8 mouse cellular contexts compared by ENCODE assay signal in the genomic region with DNA sequence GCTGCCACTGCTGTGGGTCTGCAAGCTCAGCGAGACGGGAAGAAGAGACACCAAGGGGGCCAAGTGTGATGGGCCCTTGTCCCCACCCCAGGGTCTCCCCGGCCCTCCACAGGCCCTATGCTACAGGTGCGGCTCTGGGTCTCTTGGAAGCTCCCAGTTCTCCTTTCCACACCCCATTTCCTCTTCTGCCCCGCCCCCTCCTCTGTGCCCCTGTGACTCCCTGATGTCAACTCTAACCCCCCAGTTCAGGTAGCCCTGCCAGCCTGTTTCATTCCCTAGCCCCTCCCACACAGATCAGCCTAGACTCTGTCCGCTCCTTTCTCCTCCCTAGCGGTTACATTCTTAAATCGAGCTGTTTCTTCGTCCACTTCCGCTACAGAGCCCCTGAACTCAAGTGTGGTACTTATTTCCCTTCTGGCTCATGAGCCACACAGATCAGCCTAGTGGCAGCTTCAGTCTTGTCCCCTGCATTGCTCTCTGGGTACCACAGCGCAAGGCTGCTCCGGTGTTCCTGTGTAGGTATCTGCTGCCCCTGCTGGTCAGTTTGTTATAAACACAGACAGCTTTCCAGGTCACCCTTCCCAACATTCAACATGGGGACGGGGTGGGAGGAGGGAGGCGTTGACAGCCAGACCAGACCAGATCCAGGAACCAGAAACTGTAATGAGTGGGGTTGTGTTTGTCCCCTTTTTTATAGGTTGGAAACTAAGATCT. TPM values are rescaled to one million over a fixed set of nuclear protein-coding genes. Genes with fewer than 3 reads are reported as not detected.
DNase-seq lines count a peak whose midpoint lies in the region; ATAC-seq lines count a peak whose summit lies in the region.

No protein-coding gene starts in this region.

- peak; percentile 36 for DNase-seq in 3134 (ENCODE audit: extremely low read depth, insufficient read length, low spot score)
- peak; percentile 69 for DNase-seq in adrenal gland, postnatal 25 days
- peak; percentile 81 to 85 for DNase-seq in heart, adult 9 months (ENCODE audit: low spot score in 2 of 2)
- DNase-seq in kidney, adult 8-10 months = peak; percentile 85 to 89
- peak; percentile 93 for DNase-seq in midbrain, embryonic 14.5 days
- DNase-seq in spleen, adult 18-20 months = peak; percentile 37 to 61

- H3K4me2 ChIP-seq in embryonic facial prominence, embryonic 12.5 days (replicated peaks) = peak overlapping the region; percentile 38
- H3K4me2 ChIP-seq in limb, embryonic 12.5 days = peak overlapping the region; percentile 45
- peak overlapping the region; percentile 27 for H3K4me2 ChIP-seq in midbrain, embryonic 14.5 days (ENCODE audit: low read length)

- no peaks in the 10 kb centered on the region for H3K9me3 ChIP-seq in embryonic facial prominence, embryonic 12.5 days
- H3K9me3 ChIP-seq in limb, embryonic 12.5 days = no peaks in the 10 kb centered on the region
- no peaks in the 10 kb centered on the region for H3K9me3 ChIP-seq in midbrain, embryonic 14.5 days (ENCODE audit: control insufficient read depth, low read length)

- H3K27me3 ChIP-seq in embryonic facial prominence, embryonic 12.5 days = 0 out of 2 replicates have a peak, but pooled peaks cover 4% of the 10 kb centered on the region
- peaks cover 18% of the 10 kb centered on the region for H3K27me3 ChIP-seq in limb, embryonic 12.5 days
- H3K27me3 ChIP-seq in midbrain, embryonic 14.5 days (ENCODE audit: control insufficient read depth, insufficient read depth, low read length) = no peaks in the 10 kb centered on the region

- no peaks in the 10 kb centered on the region for H3K36me3 ChIP-seq in embryonic facial prominence, embryonic 12.5 days
- no peaks in the 10 kb centered on the region for H3K36me3 ChIP-seq in limb, embryonic 12.5 days
- H3K36me3 ChIP-seq in midbrain, embryonic 14.5 days (ENCODE audit: control insufficient read depth, insufficient read depth, low read length) = no peaks in the 10 kb centered on the region

- WGBS in embryonic facial prominence, embryonic 12.5 days = 10% methylated on average over 14 of the region's 14 CpGs
- WGBS in limb, embryonic 12.5 days = 11% methylated on average over 14 of the region's 14 CpGs
- 16% methylated on average over 13 of the region's 14 CpGs for WGBS in midbrain, embryonic 14.5 days

- no peak overlapping the region for H3K27ac ChIP-seq in embryonic facial prominence, embryonic 12.5 days
- H3K27ac ChIP-seq in limb, embryonic 12.5 days = no peak overlapping the region
- H3K27ac ChIP-seq in midbrain, embryonic 14.5 days (replicated peaks; ENCODE audit: low read depth, low read length) = no peak overlapping the region

- no peak overlapping the region for H3K4me3 ChIP-seq in embryonic facial prominence, embryonic 12.5 days
- no peak overlapping the region for H3K4me3 ChIP-seq in limb, embryonic 12.5 days (replicated peaks)
- no peak overlapping the region for H3K4me3 ChIP-seq in midbrain, embryonic 14.5 days (replicated peaks; ENCODE audit: low read depth, low read length)

- ATAC-seq in embryonic facial prominence, embryonic 12.5 days (ENCODE audit: insufficient number of reproducible peaks, insufficient read depth, low FRiP score, low TSS enrichment) = peak; percentile 90
- peak; percentile 87; the same call in 1 of the 2 replicates for ATAC-seq in limb, embryonic 12.5 days (ENCODE audit: insufficient number of reproducible peaks, insufficient read depth, low FRiP score, low TSS enrichment, low read depth)
- ATAC-seq in midbrain, embryonic 14.5 days (ENCODE audit: low FRiP score, low TSS enrichment) = peak; percentile 87

- peaks cover 8% of the 10 kb centered on the region; the same call in 1 of the 2 replicates for H3K4me1 ChIP-seq in embryonic facial prominence, embryonic 12.5 days
- H3K4me1 ChIP-seq in limb, embryonic 12.5 days (replicated peaks) = 0 out of 2 replicates have a peak, but pooled peaks cover 3% of the 10 kb centered on the region
- no peaks in the 10 kb centered on the region for H3K4me1 ChIP-seq in midbrain, embryonic 14.5 days (ENCODE audit: control insufficient read depth, insufficient read depth, low read length)

- no peak overlapping the region for H3K9ac ChIP-seq in embryonic facial prominence, embryonic 12.5 days
- H3K9ac ChIP-seq in limb, embryonic 12.5 days (replicated peaks) = no peak overlapping the region
- no peak overlapping the region for H3K9ac ChIP-seq in midbrain, embryonic 14.5 days (replicated peaks; ENCODE audit: low read length)

RNA-seq across cellular contexts. Expression of a gene that starts 26.3 kb away (rescaled TPM):
- 264 and 285 TPM in 2 replicates for total RNA-seq in adrenal gland, postnatal 25 days (2021)
- polyA plus RNA-seq in embryonic facial prominence, embryonic 12.5 days (2016; fragmentation: Nextera tagmentation; extraction: Ambion mirVana) = 32.6 and 36.7 TPM in 2 replicates
- polyA plus RNA-seq in limb, embryonic 12.5 days (2016; fragmentation: Nextera tagmentation; extraction: Ambion mirVana) = 23.9 and 24.5 TPM in 2 replicates
- 11.9 and 18.4 TPM in 2 replicates for polyA plus RNA-seq in midbrain, embryonic 14.5 days (2014; fragmentation: Nextera tagmentation; extraction: Ambion mirVana)

RNA-seq across cellular contexts. Expression of a gene that starts 39.6 kb away (rescaled TPM):
- total RNA-seq in adrenal gland, postnatal 25 days (2021) = 4.6 and 6.1 TPM in 2 replicates
- polyA plus RNA-seq in embryonic facial prominence, embryonic 12.5 days (2016; fragmentation: Nextera tagmentation; extraction: Ambion mirVana) = 23.0 and 23.7 TPM in 2 replicates
- polyA plus RNA-seq in limb, embryonic 12.5 days (2016; fragmentation: Nextera tagmentation; extraction: Ambion mirVana) = 2.3 and 4.3 TPM in 2 replicates
- polyA plus RNA-seq in midbrain, embryonic 14.5 days (2014; fragmentation: Nextera tagmentation; extraction: Ambion mirVana) = 6.0 and 6.1 TPM in 2 replicates

Comparison
In these comparisons a context has a peak if more than half of its experiments do, and no peak if none do; other contexts are left out.
1. DNase-seq: peak in every context shown above with its lines; median percentile 93 in midbrain, embryonic 14.5 days; 87 in kidney, adult 8-10 months; 83 in heart, adult 9 months; 69 in adrenal gland, postnatal 25 days; 49 in spleen, adult 18-20 months; 36 in 3134.